Mouse (Mus musculus): ENCODE data around the gene Ltbr.
"Not testable (repeated sequence)": the region's sequence is repeated elsewhere in the genome, so short reads cannot be mapped to it uniquely, and the experiment has no call there.

Gene Ltbr

GRCm38 (mm10) chr6:125268799-125269198 lies 44.9 kb downstream of the Ltbr start:
- DNase-seq = no peak

- DNase-seq = no peak
Measured at GRCm38 (mm10) chr6:125267469-125267868, 46.2 kb downstream of the Ltbr start.

- not testable (repeated sequence) for DNase-seq
Measured at GRCm38 (mm10) chr6:125266600-125266999, 47.1 kb downstream of the Ltbr start.

GRCm38 (mm10) chr6:125266091-125266490 lies 47.6 kb downstream of the Ltbr start:
- DNase-seq = no peak

GRCm38 (mm10) chr6:125265239-125265638 lies 48.4 kb downstream of the Ltbr start:
- DNase-seq = peak; percentile 76 to 88

GRCm38 (mm10) chr6:125264219-125264618 lies 49.5 kb downstream of the Ltbr start:
- no peak for DNase-seq

GRCm38 (mm10) chr6:125260006-125260555 lies 53.6 kb downstream of the Ltbr start:
- no peak for DNase-seq

All from thymus, postnatal 36 days (tissue).